Mouse (Mus musculus) heart, adult 2 months (tissue): ENCODE data around the gene Rap1b.

Experiments
- CTCF ChIP-seq: fragments of 200-600 bp; IDR thresholded peaks from 2 replicates; pipeline ENCODE4 v1.8.1; 2022; ENCODE audit warnings: antibody characterized with exemption, mild to moderate bottlenecking, moderate library complexity
- EP300 ChIP-seq: fragments of 200-500 bp; IDR thresholded peaks from 2 replicates; pipeline ENCODE4 v1.6.1; 2011; ENCODE audit warnings: low read depth, low read length, control low read depth; ENCODE audit not compliant: insufficient read depth
- POLR2A ChIP-seq: fragments of 200-500 bp; IDR thresholded peaks from 2 replicates; pipeline ENCODE4 v1.6.1; 2011; ENCODE audit warnings: mild to moderate bottlenecking, low read depth, low read length, control low read depth; ENCODE audit not compliant: insufficient read depth

DNA sequence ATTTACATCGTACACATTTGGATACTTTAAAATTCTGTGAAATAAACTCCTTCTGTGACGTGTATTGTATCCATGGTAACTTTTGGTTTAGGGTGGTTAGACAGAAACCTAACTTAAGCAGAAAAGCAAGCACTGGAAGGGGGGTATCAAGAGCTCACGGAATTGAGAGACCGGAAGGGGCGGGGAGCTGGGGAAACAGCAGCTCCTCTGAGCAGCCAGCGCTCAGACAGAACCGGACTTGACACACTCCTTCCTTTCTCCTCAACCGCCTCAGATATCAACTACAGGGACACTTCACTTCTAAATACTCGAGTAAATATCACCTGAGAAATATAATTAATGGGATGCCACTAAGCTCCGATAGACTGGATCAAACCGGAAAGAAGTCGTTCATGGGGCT is 48.7 kb downstream of the Rap1b start:
- TF ChIP-seq POLR2A (no peak), CTCF (no peak), EP300 (no peak)
